Mouse (Mus musculus) leukemia stem cell, adult 10-12 weeks (primary cell): ENCODE data around the gene Mrpl1. TPM values are rescaled to one million over a fixed set of nuclear protein-coding genes. Genes with fewer than 3 reads are reported as not detected.

Experiments
- polyA plus RNA-seq: library from polyadenylated mRNA; stranded (reverse); fragments of >175 nt; gene quantifications from 2 replicates; pipeline ENCODE4 v1.2.3, GENCODE M21; 2012; ENCODE audit warnings: low replicate concordance

The Mrpl1 gene
- polyA plus RNA-seq = 1.1 and 2.4 TPM in 2 replicates

DNA sequence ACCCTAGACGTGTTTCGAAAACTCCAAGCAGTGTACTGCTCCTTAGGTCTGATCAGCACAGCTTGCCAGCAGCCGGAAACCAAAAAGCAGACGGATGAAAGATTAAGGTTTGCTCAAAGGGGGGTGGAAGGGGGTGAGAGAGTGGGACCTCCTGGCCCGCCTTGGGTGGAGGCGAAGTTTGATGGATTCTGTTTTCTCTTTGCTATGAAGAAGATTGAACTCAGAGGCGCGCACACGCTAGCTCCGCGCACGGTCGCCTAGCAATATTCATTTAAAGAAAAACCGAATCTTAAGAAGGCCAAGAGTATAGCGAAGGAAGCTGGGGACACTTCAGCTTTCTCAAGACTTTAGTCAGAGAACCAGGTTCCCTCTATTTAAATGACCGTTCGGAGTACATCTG is at the start of gene Mrpl1:
Gene Mrpl1 (plus strand): TSS at position 35 of the 400 bp plus-strand sequence.

DNA sequence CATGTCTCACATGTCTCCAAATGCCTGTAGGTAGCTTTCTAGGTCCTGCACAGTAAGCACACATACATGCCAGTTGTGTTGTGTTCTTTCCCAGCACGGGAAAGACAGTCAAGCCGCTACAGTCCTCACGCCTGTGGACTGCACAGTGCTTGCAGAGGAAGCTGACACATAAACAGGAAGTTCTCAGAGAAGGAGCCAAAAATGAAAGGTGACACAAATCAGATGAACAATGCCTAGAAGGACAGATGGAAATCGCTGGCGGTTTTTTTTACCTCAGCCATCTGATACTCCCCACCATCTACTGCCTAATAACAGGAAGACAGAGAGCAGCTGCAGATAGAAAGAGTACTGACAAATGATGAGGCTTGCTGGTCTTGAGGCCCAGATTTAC is 45.3 kb upstream of the Mrpl1 start, which contains the start of gene Cnot6l:
Gene Cnot6l (minus strand): TSS at position 151 of the 391 bp plus-strand sequence.

Other genes with a start within 250 kb of the Mrpl1 start
- 1.1 and 3.4 TPM in 2 replicates for gene Cnot6l, start 45.3 kb upstream of the Mrpl1 start, polyA plus RNA-seq
- gene Fras1, start 164.5 kb downstream of the Mrpl1 start, polyA plus RNA-seq = 0.01 TPM in 1 of 2 replicates, not detected in the other